Mouse (Mus musculus): ENCODE data around the gene Cpa5.

Gene Cpa5

DNA sequence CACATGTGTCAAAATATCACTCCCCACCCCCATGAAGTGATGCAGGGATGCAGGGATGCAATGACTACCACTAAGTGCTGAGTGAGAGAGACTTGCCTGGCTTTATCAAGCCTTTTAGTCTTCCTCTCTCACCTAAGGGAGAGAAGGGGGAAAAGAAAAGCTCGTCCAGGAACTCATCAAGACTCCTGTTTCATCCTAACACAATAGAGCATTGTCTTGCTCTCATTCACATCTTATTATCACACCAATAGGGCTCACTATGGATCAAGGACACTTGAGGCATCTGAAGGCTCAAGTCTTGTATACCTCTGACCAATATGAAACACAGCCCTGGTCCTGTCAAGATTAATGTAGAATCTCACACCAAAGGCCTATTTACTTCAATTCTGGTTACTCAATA is 9.8 kb upstream of the Cpa5 start:
- WGBS: 88% methylated on average over 1 of the region's 1 CpGs

GRCm38 (mm10) chr6:30604342-30604867 is 6.4 kb upstream of the Cpa5 start:
- WGBS: 91% methylated on average over 7 of the region's 7 CpGs

GRCm38 (mm10) chr6:30605111-30605510 is 5.7 kb upstream of the Cpa5 start:
- 95% methylated on average over 4 of the region's 4 CpGs for WGBS

DNA sequence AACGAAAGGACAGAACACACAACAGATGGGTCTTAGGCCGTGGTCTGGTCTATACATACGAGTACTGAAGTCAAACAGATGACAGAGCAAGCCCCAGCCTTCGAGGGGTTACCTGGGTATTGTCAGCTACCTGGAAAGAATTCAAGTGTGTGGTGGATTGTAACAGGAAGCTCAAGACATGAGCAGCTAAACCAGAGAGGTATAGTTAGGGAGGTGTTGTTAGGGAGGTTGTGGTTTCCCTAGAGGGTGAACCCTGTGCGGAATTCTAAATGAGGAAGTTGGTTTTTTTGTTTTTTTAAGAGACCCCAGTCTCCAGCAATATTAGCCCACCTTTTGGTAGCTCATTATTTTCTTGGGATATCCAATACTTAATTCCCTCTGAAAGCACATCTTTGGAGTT is 5.1 kb upstream of the Cpa5 start:
- WGBS: 87% methylated on average over 5 of the region's 5 CpGs

DNA sequence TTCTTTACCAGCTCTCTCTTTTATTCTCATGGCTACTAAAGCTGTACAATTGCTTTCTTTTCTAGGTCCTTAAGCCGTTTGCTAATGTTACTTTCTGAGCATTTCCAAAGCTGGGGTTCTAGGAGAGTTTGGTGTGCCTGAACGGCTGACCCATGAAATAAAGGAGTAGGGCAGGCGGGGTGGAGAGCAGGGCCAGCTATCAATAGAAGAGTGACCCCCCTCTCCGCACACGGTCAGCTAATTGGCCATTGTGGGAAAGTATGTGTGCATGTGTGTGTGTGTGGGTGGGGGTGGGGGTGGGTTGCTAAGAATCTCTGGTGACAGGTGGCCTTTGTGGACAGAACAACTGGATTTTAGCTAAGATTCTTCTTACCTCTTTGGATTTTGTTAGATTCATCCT is 402 bp downstream of the Cpa5 start:
- WGBS: 85% methylated on average over 5 of the region's 5 CpGs

DNA sequence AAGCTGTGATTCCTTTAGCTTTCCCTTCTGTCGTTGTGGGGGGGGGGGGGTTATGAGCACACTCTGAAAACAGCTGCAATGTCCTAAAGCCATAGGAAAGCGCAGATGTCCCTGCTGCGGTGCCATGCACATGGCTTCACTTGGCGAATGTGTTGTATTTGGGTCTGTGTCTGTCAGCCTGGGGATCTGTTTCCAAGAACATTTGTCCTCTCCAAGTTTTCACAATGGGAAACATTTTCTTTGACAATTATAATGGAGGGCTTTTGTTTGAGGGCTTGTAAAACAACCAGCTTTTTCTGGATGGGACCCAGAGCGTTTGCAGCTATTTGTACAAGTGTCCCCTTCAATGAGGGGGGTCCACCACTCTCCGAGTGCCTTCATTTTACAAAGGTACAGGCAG is 3.4 kb downstream of the Cpa5 start:
- 65% methylated on average over 6 of the region's 6 CpGs for WGBS

DNA sequence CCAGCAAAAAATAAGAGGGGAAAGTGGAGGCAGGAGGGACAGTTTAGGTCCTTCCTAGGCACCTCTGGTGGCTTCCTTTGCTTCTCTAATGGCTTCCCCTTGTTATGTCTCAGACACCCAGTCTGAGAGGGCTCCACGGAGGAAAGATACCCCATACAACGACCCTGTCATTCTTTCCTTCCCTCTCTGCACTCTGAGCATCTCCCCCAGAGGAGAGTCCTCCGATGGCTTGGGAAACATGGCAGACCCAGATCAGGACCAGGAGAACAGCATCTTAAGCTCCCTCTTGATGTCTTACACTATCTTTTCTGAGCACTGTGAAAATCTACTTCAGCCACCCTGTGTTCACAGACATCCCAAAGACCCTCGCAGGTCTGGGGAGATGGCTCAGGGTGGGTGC is 4.9 kb downstream of the Cpa5 start:
- WGBS: 67% methylated on average over 4 of the region's 4 CpGs

- WGBS: 43% methylated on average over 8 of the region's 8 CpGs
Observed at GRCm38 (mm10) chr6:30616491-30616941, 5.7 kb downstream of the Cpa5 start.

DNA sequence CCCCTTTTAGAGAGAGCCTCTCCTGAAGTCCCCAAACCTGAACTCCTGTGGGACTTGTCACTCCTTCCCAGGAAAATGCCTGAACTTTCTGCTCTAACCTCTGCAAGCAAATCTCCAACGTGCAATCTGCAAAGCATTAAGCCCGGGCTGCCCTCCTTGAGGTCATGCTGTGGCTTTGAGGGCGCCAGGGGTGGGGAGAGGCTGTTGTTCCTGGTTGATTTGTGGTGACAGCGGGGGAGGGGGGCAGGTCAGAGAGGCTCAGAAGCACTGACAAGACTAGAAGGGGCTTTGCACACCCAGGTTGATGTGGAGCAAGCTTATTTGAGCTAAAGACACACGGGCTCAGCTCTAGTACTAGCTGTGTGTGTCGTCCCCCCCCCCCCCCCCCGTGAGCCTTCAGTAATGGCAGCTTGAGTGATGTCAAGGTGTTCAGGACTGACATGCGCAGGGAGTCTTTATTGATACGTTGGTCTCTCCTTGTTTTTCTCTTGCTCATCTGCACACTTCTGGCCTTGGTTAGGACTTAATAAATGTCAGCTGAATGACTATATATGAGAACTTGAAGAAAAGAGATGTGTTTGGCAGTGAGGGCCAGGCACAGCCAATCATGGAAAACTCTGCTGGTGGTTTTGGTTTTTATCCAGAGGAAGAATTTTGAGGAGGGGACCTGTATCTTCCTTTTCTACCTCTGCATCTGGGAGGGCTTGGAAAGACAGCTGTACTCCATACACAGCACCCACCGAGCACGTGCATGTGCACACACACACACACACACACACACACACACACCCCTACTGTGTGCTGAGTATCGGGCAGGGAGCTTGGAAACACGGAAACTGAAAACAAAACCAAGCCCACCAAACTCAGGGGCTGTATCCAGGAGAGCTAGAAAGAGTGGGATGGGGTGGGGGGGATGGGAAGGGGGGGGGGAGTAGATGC is 6.5 kb downstream of the Cpa5 start:
- WGBS: 27% methylated on average over 13 of the region's 13 CpGs

DNA sequence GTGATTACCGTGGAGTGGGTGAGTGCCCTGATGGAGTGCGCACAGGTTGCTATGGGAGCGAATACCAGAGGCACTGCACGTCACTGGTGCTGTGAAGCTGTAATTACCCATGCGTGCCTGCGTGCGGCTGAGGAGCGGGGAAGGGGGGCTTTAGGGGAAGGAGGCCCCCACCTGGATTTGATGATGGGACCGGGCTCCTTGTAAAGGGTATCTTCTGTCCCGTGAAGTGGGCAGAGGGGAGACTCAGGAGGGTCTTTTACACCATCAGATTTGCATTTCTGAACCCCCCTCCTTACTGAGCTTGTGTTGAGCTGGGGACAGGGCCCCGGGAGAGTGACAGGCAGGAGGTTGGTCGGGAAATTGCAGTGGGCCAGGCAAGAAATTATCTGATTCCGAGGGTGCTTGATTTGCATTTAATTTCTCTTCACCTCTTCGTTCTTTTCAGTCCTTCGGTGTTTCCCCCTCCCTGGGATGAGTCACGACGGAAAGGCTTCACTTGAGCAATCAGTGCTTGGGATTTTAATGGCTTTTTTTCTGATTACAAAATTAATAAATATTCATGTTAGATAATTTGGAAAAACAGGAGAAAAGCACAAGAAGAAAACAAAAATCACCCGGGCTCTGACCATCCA is 7.3 kb downstream of the Cpa5 start:
- WGBS: 22% methylated on average over 18 of the region's 18 CpGs

- 72% methylated on average over 6 of the region's 6 CpGs for WGBS
Observed at GRCm38 (mm10) chr6:30618735-30619134, 7.9 kb downstream of the Cpa5 start.

- 85% methylated on average over 5 of the region's 5 CpGs for WGBS
Observed at GRCm38 (mm10) chr6:30619606-30620005, 8.8 kb downstream of the Cpa5 start.

DNA sequence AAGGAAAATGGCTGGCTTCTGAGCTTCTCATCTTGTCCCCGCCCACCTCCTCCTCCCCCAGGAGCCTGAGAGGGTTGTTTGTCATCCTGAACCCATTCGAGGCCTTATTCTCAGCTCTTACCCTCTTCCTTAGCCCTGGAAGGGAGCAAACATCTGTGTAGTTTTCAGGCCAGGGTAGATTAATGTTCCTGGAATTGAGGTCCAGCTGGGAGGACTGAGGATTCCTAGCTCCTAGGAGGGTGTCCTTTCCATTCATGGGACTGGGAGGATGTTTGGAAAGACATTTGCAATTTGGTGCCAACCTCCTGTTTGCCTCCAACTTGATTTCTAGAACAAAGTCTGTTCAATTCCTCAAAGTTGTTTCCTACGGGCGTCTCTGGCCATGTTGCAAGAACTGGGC is 9.8 kb downstream of the Cpa5 start:
- WGBS: 81% methylated on average over 4 of the region's 4 CpGs

DNA sequence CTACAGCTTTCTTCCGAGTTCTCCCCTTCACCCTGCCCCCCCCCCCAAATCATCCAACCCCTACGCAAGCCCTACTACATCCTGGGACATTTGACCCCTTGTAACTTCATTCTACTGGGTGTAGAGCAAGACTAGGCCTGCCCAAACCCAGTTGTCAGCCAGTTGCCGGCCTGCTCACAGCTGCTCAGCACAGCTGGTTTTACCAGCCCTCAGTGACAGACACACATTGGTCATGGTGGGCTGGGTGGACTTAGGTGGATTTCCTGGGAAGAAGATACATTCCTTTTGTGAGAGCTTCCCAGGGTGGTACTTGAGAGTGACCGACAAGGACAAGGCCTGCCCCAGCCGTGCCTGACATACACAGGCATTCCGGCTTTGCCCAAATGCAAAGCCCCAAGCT is 10.2 kb downstream of the Cpa5 start:
- 92% methylated on average over 6 of the region's 6 CpGs for WGBS

- WGBS: 80% methylated on average over 4 of the region's 4 CpGs
Observed at GRCm38 (mm10) chr6:30621986-30622389, 11.2 kb downstream of the Cpa5 start.

DNA sequence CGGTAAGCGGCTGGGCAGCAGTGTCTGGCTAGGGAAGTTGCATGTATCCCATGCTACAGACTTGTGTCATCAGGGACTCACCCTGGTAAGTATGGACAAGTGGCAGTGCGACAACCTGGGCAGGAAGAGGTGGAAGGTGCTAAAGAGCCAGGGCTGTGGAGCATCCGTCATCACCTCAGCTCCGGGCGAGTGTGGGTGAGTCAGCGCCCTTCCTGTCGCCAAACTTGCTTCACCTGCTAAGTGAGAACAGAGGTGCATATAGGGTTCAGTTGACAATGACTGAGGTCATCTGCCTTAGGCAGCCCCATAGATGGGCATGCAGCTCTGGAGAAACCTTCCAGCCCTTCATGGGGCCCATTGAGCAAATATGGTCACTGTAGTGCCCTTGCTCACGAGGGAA is 14.0 kb downstream of the Cpa5 start:
- whole genome bisulfite sequencing: 94% methylated on average over 9 of the region's 9 CpGs

- WGBS: 66% methylated on average over 6 of the region's 6 CpGs
Observed at GRCm38 (mm10) chr6:30628152-30628551, 17.3 kb downstream of the Cpa5 start.

- WGBS: 95% methylated on average over 1 of the region's 1 CpGs
Observed at GRCm38 (mm10) chr6:30629989-30630388, 19.2 kb downstream of the Cpa5 start.

- 78% methylated on average over 8 of the region's 8 CpGs for WGBS
Observed at GRCm38 (mm10) chr6:30635361-30635862, 24.6 kb downstream of the Cpa5 start.

- 86% methylated on average over 4 of the region's 4 CpGs for WGBS
Observed at GRCm38 (mm10) chr6:30636186-30636842, 25.5 kb downstream of the Cpa5 start.

DNA sequence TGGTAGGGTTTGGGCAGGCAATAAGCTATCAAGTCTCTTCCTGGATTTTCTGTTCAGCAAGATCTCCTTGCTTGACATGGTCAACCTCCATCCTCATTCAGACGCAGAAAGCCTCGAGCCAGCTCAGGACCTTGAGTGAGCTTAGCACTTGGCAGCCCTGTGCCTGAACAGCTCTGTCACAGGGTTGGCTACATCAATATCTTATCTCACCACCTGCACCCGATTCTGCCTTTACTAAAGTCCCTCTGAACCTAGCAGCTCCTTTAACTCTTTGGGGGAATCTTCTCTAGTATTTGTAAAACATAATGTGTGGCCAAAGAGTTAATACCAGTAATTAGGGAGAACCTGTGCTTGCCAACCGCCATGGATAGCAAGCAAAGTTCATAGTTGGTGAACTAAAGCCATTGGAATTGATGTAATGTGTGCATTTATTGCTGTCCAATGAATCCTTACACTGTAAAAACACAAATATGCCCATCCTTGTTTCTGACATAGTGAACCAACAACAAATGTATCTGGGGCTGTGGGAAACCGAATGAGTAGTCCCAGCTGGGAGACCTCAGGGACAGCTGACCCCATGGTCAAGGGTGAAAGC is 28.0 kb downstream of the Cpa5 start, which contains the start of gene Cpa1:
Gene Cpa1, plus strand, starts transcription at position 545 of the 595 bp plus-strand sequence.
- WGBS: 93% methylated on average over 5 of the region's 5 CpGs
